34 mouse cellular contexts compared by ENCODE assay signal in genomic region chr3:85060153-85060552, GRCm38 (mm10).
"Had no signal": no experiment of that assay in that cellular context is flagged by ENCODE, and none has a peak within 500 bp of the region (broad histone marks: within the 10 kb centered on the region; RNA-seq: fewer than 3 reads in every experiment).

No protein-coding gene starts in this region.

- H3K36me3 ChIP-seq: heart, embryonic 10.5 days; heart, embryonic 12.5 days; heart, embryonic 13.5 days; heart, embryonic 15.5 days; hindbrain, embryonic 10.5 days; hindbrain, embryonic 12.5 days; hindbrain, embryonic 13.5 days; hindbrain, embryonic 15.5 days; intestine, embryonic 15.5 days; kidney, embryonic 15.5 days had no signal

- H3K4me2 ChIP-seq: heart, embryonic 11.5 days; heart, embryonic 12.5 days; heart, embryonic 13.5 days; heart, embryonic 15.5 days; hindbrain, embryonic 12.5 days; hindbrain, embryonic 13.5 days; hindbrain, embryonic 14.5 days; hindbrain, embryonic 15.5 days; intestine, embryonic 15.5 days; kidney, embryonic 15.5 days had no signal

- H3K4me1 ChIP-seq: hindbrain, embryonic 12.5 days; hindbrain, embryonic 15.5 days; intestine, embryonic 15.5 days had no signal

- H3K27me3 ChIP-seq: heart, embryonic 12.5 days; heart, embryonic 13.5 days; heart, embryonic 15.5 days; hindbrain, embryonic 12.5 days; hindbrain, embryonic 13.5 days; hindbrain, embryonic 15.5 days; intestine, embryonic 15.5 days; kidney, embryonic 15.5 days had no signal

- H3K27ac ChIP-seq: heart, embryonic 10.5 days; heart, embryonic 13.5 days; heart, embryonic 15.5 days; hindbrain, embryonic 10.5 days; hindbrain, embryonic 12.5 days; hindbrain, embryonic 13.5 days; hindbrain, embryonic 14.5 days; hindbrain, embryonic 15.5 days; hindbrain, postnatal 0 days; intestine, embryonic 15.5 days; kidney, embryonic 15.5 days; kidney, postnatal 0 days; layer of hippocampus, adult 2 months had no signal

- DNase-seq: heart, postnatal 10 days; heart, postnatal 14 days; heart, postnatal 4 days; kidney, adult 11 months; kidney, adult 18-20 months; kidney, adult 2 months; kidney, adult 8-10 months; kidney, adult 9 months; kidney, postnatal 10 days; kidney, postnatal 14 days; kidney, postnatal 25 days; kidney, postnatal 36 days; kidney, postnatal 4 days; layer of hippocampus, adult 9-11 months; layer of hippocampus, postnatal 36 days had no signal

- H3K9me3 ChIP-seq: heart, embryonic 10.5 days; heart, embryonic 12.5 days; heart, embryonic 13.5 days; heart, embryonic 15.5 days; hindbrain, embryonic 10.5 days; hindbrain, embryonic 12.5 days; hindbrain, embryonic 13.5 days; hindbrain, embryonic 15.5 days; intestine, embryonic 15.5 days; kidney, embryonic 15.5 days had no signal

- ATAC-seq: hindbrain, embryonic 16.5 days; hindbrain, postnatal 0 days; inflammation-experienced regulatory T-cells, adult 6 months; intestine, embryonic 15.5 days; intestine, embryonic 16.5 days; intestine, postnatal 0 days had no signal

- H3K9ac ChIP-seq: heart, embryonic 12.5 days; heart, embryonic 13.5 days; heart, embryonic 15.5 days; hindbrain, embryonic 12.5 days; hindbrain, embryonic 13.5 days; hindbrain, embryonic 14.5 days; hindbrain, embryonic 15.5 days; intestine, embryonic 15.5 days; kidney, embryonic 15.5 days had no signal

- H3K4me3 ChIP-seq: heart, embryonic 10.5 days; heart, embryonic 12.5 days; heart, embryonic 13.5 days; heart, embryonic 15.5 days; hindbrain, embryonic 10.5 days; hindbrain, embryonic 12.5 days; hindbrain, embryonic 13.5 days; hindbrain, embryonic 15.5 days; intestine, embryonic 15.5 days; kidney, embryonic 15.5 days; layer of hippocampus, adult 2 months had no signal
